Mouse (Mus musculus): Measurements from ENCODE around the gene Tmem211.

Tmem211 gene

DNA sequence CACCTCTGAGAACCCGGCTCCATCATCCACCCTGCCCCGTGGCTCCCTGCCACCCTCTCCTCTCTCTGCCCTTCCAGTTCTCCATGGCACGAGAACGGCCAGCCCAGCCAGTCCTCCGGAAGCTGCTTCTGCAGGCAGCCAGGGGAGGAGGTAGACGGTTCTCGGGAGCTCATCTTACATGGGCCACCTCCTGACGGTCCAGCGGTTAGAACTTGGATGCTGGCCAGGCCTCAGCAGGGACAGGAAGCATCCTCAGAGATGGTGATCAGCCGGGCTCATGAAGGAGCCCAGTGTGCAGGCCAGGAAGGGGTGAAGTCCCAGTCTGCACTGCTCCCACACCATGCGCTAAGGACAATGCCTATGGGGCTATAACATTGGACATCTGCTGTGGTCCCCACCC, 12.3 kb upstream of the Tmem211 start:
- DNase-seq: peak; percentile 68

- DNase-seq: no peak
Measured at GRCm38 (mm10) chr5:113215610-113216011, 11.1 kb upstream of the Tmem211 start.

GRCm38 (mm10) chr5:113216328-113216960, 10.3 kb upstream of the Tmem211 start:
- peak; percentile 86 for DNase-seq

GRCm38 (mm10) chr5:113217076-113217475, 9.6 kb upstream of the Tmem211 start:
- no peak for DNase-seq

DNA sequence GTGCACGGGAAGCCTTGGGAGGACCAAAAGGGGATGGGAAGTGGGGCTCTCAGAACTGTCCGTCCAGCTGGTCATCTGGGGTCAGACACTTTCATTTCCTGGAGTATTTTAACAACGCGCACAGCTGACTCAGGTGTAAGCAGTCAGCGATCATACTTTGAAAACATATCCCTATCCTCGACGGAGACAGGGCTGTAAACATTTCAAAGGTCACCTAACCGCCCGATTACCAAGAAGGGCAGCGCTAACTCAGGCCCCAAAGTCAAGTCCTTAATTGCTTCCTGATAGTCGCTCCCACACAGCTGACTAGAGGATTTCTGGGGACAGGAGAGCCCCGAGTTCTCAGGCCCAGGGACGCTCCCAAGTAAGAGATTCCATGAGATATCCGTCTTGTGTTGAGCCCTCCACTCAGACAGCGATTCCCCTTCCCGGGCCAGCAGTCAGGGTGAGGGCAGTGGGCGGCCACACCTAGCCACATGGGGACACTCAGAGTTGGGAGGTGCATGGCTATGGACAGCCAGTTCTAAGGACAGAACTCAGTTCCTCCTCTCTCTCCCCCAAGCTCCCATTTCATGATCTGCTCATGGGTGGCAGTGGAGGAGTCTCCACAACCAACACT, 8.0 kb upstream of the Tmem211 start:
- DNase-seq: no peak

DNA sequence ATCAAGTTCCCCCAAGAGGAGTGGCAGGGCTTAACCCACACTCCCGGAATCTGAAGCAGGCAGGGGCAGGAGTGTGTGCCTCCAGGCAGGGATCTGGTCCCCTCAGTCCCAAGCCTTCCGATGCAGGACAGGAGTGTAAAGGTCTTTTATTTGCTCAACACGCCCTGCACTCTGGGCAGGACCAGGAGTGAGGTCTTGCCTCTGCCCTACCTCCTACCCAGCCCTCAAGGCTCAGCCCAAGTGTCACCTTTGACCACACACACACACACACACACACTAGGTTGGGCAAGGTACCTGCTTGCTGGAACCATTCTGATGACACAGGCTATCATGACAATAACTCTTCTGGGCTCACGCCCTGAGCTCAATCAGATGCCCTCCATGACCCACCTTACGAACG, 7.3 kb upstream of the Tmem211 start:
- DNase-seq: no peak

DNA sequence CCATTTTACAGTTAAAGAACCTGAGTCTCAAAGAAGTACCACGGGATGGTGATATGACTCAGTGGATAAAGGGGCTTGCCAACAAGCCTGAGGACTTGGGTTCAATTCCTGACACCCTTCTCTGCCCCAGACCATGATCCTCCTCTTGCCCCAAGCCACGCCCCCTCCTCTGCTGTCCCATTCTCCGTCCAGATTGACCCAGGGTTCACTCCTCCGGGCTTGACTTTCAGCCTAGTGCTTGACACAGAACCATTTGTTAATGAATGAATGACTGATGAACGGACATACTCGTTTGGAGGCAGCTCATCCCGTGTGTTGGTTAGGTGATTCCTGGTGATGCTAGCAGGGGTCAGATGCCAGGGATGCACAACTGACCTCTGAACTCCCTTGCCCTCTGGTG, 6.8 kb upstream of the Tmem211 start:
- no peak for DNase-seq

GRCm38 (mm10) chr5:113220383-113221146, 6.1 kb upstream of the Tmem211 start:
- peak; percentile 86 for DNase-seq

GRCm38 (mm10) chr5:113221147-113221865, 5.4 kb upstream of the Tmem211 start, which contains the start of gene 2900026A02Rik:
2900026A02Rik (minus strand) TSS chr5:113221236.
- peak; percentile 78 for DNase-seq

- DNase-seq: peak; percentile 37
Measured at GRCm38 (mm10) chr5:113223888-113224287, 2.8 kb upstream of the Tmem211 start.

GRCm38 (mm10) chr5:113225271-113225670, 1.4 kb upstream of the Tmem211 start:
- DNase-seq: no peak

DNA sequence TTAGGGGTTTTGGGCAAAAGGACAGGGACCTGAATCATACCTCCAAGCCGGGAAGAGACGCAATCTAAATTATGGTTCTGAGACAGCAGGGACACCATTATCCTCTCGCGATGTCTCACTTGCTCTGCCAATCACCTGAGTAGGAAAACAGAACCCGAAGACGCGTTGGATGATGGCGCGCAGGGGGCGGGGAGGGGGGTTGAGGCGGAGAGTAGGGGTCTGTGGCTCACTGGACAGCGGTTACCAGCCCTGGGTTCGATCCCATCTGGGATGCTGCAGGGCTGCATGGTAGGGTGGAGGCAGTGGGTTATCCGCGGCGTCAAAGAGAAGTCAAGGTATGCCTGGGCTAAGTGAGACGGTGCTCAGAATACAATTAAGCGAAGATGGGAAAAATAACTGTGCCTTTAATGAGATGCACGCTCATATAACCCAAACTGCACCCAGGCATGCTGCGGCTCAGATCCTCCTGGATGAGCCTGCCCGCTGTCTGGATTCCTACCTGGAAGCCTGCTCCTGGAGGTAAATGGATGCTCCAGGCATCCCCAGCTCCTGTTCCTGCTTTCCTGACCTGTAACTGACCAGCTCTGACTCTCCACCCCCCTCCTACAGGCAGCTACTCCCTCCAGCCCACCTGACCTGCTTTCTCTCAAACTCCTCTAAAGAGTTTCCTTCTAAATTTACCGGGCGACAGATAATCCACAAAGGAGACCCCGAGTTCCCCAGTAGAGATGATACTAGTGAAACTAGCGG, 848 bp upstream of the Tmem211 start:
- no peak for DNase-seq

DNA sequence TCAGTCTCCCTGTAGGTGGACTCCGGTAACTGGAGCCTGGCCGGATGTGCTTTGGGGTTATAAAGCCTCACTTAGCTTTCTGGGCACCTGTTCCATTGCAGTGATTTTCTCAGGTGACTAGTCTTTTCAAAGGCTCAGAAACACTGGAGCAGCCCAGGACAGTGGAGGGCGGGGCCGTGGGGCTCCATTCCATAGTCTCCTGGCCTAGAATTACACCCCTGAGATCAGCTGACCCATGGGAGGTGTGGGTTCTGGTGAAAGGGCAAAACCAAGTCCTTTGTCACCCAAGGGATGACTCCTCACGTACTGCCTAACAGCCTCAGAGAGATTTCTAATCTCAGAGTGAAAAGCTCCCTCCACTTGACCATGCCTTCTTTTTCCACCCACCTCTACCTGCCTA, 3.5 kb downstream of the Tmem211 start:
- no peak for DNase-seq

DNA sequence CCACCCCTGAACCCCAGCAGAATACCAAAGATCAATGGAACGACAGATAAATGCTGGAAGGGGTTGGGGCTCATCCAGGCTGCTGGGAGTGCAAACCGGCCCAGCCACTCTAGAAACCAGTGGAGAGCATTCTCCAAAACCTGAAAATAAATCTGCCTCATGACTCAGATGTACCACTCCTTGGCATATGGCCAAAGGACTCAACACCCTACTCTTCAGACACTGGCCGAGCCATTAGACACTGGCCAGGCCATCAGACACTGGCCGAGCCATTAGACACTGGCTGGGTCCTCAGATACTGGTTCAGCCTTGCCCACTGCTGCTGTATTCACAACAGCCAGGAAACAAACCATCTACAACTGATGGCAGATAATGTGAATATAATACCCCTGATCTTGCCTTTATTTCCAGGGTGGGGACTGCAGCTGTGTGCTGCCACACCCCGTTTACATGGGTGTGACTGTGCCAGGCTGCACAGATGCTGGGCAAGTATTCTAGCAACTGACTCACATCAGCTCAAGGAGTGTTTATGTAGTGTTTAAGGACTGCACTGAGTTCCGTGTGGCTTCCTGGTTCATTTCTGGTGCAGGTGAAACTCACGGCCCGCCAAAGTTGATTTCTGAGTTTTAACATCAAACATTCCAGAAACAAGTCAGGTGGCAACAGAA, 22.7 kb downstream of the Tmem211 start:
- DNase-seq: no peak

DNA sequence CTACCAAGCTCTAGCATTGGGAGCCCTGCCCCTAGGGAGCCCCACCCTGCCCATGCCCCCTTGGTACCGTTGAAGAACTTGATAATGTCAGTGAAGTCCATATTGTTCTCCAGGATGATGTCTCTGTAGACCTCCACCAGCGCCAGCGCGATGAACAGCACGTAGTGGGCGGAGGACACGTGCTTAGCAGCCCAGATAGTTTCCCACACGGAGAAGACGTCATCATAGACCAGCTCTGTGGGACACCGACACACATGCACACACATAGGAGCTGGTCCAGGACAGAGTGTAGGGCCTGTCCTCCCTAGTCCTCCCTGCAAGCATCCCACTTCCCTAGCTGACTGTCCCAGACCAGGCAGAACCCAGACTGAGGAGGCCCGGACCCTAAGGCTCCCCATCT, 24.1 kb downstream of the Tmem211 start:
- no peak for DNase-seq

DNA sequence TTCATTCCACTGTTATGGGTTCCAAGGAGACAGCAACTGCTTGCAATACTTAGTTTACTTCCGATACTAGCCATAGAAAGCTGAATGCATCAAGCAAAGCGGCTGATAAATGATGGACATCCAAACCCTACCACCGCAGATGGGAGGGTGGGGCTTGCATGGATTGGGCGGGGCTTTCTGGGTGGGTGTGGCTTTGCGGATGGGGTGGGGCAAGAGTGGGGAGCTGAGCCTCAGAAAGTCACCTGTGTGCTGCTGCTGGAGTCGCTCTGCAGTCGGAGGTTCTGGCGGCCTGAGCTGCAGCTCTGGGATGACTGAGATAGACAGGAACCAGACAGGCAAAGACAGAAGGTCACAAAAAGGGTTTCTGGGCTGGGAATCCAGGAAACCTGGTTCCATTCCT, 38.9 kb downstream of the Tmem211 start:
- DNase-seq: no peak

- DNase-seq: no peak
Measured at GRCm38 (mm10) chr5:113268246-113268645, 41.5 kb downstream of the Tmem211 start.

DNA sequence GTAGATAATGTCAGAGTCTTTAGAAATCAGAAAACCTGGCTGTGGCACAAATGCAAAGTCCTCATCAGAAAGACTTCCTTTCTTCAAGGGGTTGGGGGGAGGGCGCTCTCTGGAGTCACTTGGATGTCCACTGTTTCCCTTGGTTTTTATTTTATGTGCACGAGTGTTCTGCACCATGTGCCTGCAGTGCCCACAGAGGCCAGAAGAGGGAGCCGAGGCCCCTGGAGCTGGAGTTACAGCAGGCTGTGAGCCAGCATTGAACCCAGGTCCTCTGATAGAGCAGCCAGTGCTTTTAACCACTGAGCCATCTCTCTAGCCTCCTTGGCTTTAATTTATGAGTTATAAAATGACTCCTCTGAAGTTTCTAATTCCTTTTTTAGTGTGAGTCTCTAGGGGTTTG, 43.3 kb downstream of the Tmem211 start:
- no peak for DNase-seq

GRCm38 (mm10) chr5:113271207-113271811, 44.6 kb downstream of the Tmem211 start:
- DNase-seq: no peak

GRCm38 (mm10) chr5:113275839-113276238, 49.1 kb downstream of the Tmem211 start:
- no peak for DNase-seq

GRCm38 (mm10) chr5:113280138-113280856, 53.6 kb downstream of the Tmem211 start:
- peak; percentile 32 for DNase-seq
